Mouse (Mus musculus): ENCODE results near the gene Fto. TPM values are rescaled to one million over a fixed set of nuclear protein-coding genes. Genes with fewer than 3 reads are reported as not detected.

Gene Fto
- total RNA-seq, 2 experiments from 2014 or later: 5.1 to 6.1 TPM

GRCm38 (mm10) chr8:91426496-91426895 lies 113.2 kb downstream of the Fto start:
- no peak for ATAC-seq (replicated peaks; ENCODE audit: low FRiP score, poor library complexity, severe bottlenecking)

- ATAC-seq (replicated peaks; ENCODE audit: low FRiP score, poor library complexity, severe bottlenecking): no peak
Observed at GRCm38 (mm10) chr8:91430333-91430940, 117.1 kb downstream of the Fto start.

GRCm38 (mm10) chr8:91436036-91436435 lies 122.7 kb downstream of the Fto start:
- no peak for ATAC-seq (replicated peaks; ENCODE audit: low FRiP score, poor library complexity, severe bottlenecking)

GRCm38 (mm10) chr8:91443911-91444310 lies 130.6 kb downstream of the Fto start:
- no peak for ATAC-seq (replicated peaks; ENCODE audit: low FRiP score, poor library complexity, severe bottlenecking)

- ATAC-seq (replicated peaks; ENCODE audit: low FRiP score, poor library complexity, severe bottlenecking): no peak
Observed at GRCm38 (mm10) chr8:91444636-91445410, 131.5 kb downstream of the Fto start.

- no peak for ATAC-seq (replicated peaks; ENCODE audit: low FRiP score, poor library complexity, severe bottlenecking)
Observed at GRCm38 (mm10) chr8:91445516-91445915, 132.2 kb downstream of the Fto start.

- no peak for ATAC-seq (replicated peaks; ENCODE audit: low FRiP score, poor library complexity, severe bottlenecking)
Observed at GRCm38 (mm10) chr8:91446008-91446407, 132.7 kb downstream of the Fto start.

- no peak for ATAC-seq (replicated peaks; ENCODE audit: low FRiP score, poor library complexity, severe bottlenecking)
Observed at GRCm38 (mm10) chr8:91448667-91449329, 135.5 kb downstream of the Fto start.

- ATAC-seq (replicated peaks; ENCODE audit: low FRiP score, poor library complexity, severe bottlenecking): no peak
Observed at GRCm38 (mm10) chr8:91454926-91455325, 141.6 kb downstream of the Fto start.

GRCm38 (mm10) chr8:91455591-91455990 lies 142.3 kb downstream of the Fto start:
- ATAC-seq (replicated peaks; ENCODE audit: low FRiP score, poor library complexity, severe bottlenecking): no peak

GRCm38 (mm10) chr8:91458016-91458415 lies 144.7 kb downstream of the Fto start:
- ATAC-seq (replicated peaks; ENCODE audit: low FRiP score, poor library complexity, severe bottlenecking): no peak

- no peak for ATAC-seq (replicated peaks; ENCODE audit: low FRiP score, poor library complexity, severe bottlenecking)
Observed at GRCm38 (mm10) chr8:91460965-91461364, 147.6 kb downstream of the Fto start.

GRCm38 (mm10) chr8:91463757-91464156 lies 150.4 kb downstream of the Fto start:
- no peak for ATAC-seq (replicated peaks; ENCODE audit: low FRiP score, poor library complexity, severe bottlenecking)

GRCm38 (mm10) chr8:91467463-91467862 lies 154.1 kb downstream of the Fto start:
- no peak for ATAC-seq (replicated peaks; ENCODE audit: low FRiP score, poor library complexity, severe bottlenecking)

GRCm38 (mm10) chr8:91467881-91468534 lies 154.7 kb downstream of the Fto start:
- ATAC-seq (replicated peaks; ENCODE audit: low FRiP score, poor library complexity, severe bottlenecking): no peak

- no peak for ATAC-seq (replicated peaks; ENCODE audit: low FRiP score, poor library complexity, severe bottlenecking)
Observed at GRCm38 (mm10) chr8:91469441-91469840, 156.1 kb downstream of the Fto start.

- no peak for ATAC-seq (replicated peaks; ENCODE audit: low FRiP score, poor library complexity, severe bottlenecking)
Observed at GRCm38 (mm10) chr8:91474731-91475279, 161.5 kb downstream of the Fto start.

- ATAC-seq (replicated peaks; ENCODE audit: low FRiP score, poor library complexity, severe bottlenecking): no peak
Observed at GRCm38 (mm10) chr8:91476988-91477387, 163.7 kb downstream of the Fto start.

- ATAC-seq (replicated peaks; ENCODE audit: low FRiP score, poor library complexity, severe bottlenecking): no peak
Observed at GRCm38 (mm10) chr8:91477471-91477870, 164.1 kb downstream of the Fto start.

- ATAC-seq (replicated peaks; ENCODE audit: low FRiP score, poor library complexity, severe bottlenecking): no peak
Observed at GRCm38 (mm10) chr8:91482511-91482910, 169.2 kb downstream of the Fto start.
